Mouse (Mus musculus): ENCODE measurements around the gene Olfr640. TPM values are rescaled to one million over a fixed set of nuclear protein-coding genes. Genes with fewer than 3 reads are reported as not detected.

Gene Olfr640
- total and polyA plus RNA-seq, 2 experiments = not detected

DNA sequence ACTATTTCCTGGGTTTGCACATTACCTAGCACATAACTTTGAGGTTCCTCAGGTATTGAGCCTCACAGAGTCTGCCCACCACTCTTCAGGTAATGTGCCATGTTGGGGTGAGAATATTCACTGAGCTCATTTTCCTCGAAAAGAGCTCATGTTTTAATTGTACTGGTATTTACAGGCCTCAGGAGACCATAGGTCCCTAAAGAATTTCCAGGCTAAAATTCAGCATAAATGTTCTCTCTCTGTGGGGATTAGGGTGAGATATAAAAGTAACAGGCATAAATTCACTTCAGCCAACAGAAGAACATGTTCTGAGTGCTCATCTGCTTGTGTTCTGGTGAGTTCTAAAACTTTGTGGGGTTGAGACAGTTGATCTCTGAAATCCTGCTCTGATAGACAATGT is 9.8 kb upstream of the Olfr640 start, which contains the start of gene Olfr641:
Olfr641 (plus strand) TSS at position 301 of the 400 bp plus-strand sequence.
- Histone ChIP-seq H3K4me1 (ENCODE audit: control insufficient read depth, insufficient read depth, low read length) (no peaks in the 10 kb centered on the region), H3K9ac (ENCODE audit: low read depth, low read length) (no peak within 1 kb of the TSS), H3K36me3 (ENCODE audit: control insufficient read depth, insufficient read depth, low read length) (no peaks in the 10 kb centered on the region), H3K4me3 (ENCODE audit: insufficient read depth, low read depth, low read length) (no peak within 1 kb of the TSS), H3K79me2 (ENCODE audit: control insufficient read depth, insufficient read depth, low read length) (no peaks in the 10 kb centered on the region), H3K27me3 (ENCODE audit: control insufficient read depth, insufficient read depth, low read length) (no peaks in the 10 kb centered on the region), H3K27ac (replicated peaks; ENCODE audit: insufficient read depth, low read depth, low read length) (no peak within 1 kb of the TSS)
- no peak for TF ChIP-seq CTCF (IDR thresholded peaks at IDR 0.05; ENCODE audit: low read depth, low read length)
- no peak for TF ChIP-seq POLR2A (IDR thresholded peaks at IDR 0.05; ENCODE audit: extremely low read depth, insufficient read depth, low read length)
- 49% methylated on average over 1 of the region's 1 CpGs for WGBS
- no peak for DNase-seq (ENCODE audit: extremely low read depth, low read depth, low spot score)

DNA sequence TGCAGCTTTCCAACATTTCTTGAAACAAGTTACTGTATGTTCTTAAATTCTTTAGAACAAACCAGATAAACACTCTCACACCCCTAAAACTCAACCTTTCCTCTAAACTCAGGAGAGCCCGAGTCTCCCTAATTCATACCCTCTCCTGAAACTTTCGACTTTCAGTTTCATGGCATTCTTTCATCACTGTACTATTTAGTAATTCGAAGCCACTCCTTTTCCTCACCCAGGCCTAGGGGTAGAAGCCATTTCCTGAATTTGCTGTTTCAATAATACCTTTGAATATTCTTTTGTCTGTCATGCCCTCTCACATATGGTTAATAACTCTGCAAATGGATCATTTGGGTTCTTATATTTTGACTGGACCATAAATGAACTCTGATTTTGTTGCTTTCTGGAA is 1.6 kb upstream of the Olfr640 start:
- H3K79me2 ChIP-seq (ENCODE audit: control insufficient read depth, insufficient read depth, low read length) = no peaks in the 10 kb centered on the region
- no peaks in the 10 kb centered on the region for H3K4me1 ChIP-seq (ENCODE audit: control insufficient read depth, insufficient read depth, low read length)
- H3K27ac ChIP-seq (replicated peaks; ENCODE audit: insufficient read depth, low read depth, low read length) = no peak overlapping the region
- H3K9ac ChIP-seq (ENCODE audit: low read depth, low read length) = no peak overlapping the region
- H3K36me3 ChIP-seq (ENCODE audit: control insufficient read depth, insufficient read depth, low read length) = no peaks in the 10 kb centered on the region
- WGBS = 67% methylated on average over 3 of the region's 3 CpGs
- no peak for DNase-seq (ENCODE audit: extremely low read depth, low read depth, low spot score)
- H3K4me3 ChIP-seq (ENCODE audit: insufficient read depth, low read depth, low read length) = no peak overlapping the region
- TF ChIP-seq POLR2A (IDR thresholded peaks at IDR 0.05; ENCODE audit: extremely low read depth, insufficient read depth, low read length) (no peak), CTCF (IDR thresholded peaks at IDR 0.05; ENCODE audit: low read depth, low read length) (no peak)
- H3K27me3 ChIP-seq (ENCODE audit: control insufficient read depth, insufficient read depth, low read length) = no peaks in the 10 kb centered on the region

DNA sequence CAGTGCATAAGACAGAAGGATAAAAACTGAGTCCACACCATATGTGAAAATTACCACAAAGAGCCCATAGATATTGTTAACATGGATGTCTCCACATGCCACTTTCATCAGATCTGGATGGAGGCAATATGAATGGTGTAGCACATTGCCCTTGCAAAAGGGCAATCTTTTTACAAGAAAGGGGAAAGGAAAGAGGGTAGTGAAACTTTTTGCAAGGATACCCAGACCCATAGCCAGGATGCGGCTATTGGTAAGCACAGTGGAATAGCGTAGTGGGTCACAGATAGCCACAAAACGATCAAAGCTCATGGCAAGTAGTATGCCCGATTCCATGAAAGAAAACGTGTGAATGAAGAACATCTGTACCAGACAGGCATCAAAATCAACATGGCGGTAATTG is 3.7 kb downstream of the Olfr640 start:
- Histone ChIP-seq H3K79me2 (ENCODE audit: control insufficient read depth, insufficient read depth, low read length) (no peaks in the 10 kb centered on the region), H3K9ac (ENCODE audit: low read depth, low read length) (no peak overlapping the region), H3K27me3 (ENCODE audit: control insufficient read depth, insufficient read depth, low read length) (no peaks in the 10 kb centered on the region), H3K4me1 (ENCODE audit: control insufficient read depth, insufficient read depth, low read length) (no peaks in the 10 kb centered on the region), H3K36me3 (ENCODE audit: control insufficient read depth, insufficient read depth, low read length) (no peaks in the 10 kb centered on the region), H3K4me3 (ENCODE audit: insufficient read depth, low read depth, low read length) (no peak overlapping the region), H3K27ac (replicated peaks; ENCODE audit: insufficient read depth, low read depth, low read length) (no peak overlapping the region)
- no peak for DNase-seq (ENCODE audit: extremely low read depth, low read depth, low spot score)
- TF ChIP-seq CTCF (IDR thresholded peaks at IDR 0.05; ENCODE audit: low read depth, low read length) = no peak
- no peak for TF ChIP-seq POLR2A (IDR thresholded peaks at IDR 0.05; ENCODE audit: extremely low read depth, insufficient read depth, low read length)
- 82% methylated on average over 6 of the region's 6 CpGs for WGBS

DNA sequence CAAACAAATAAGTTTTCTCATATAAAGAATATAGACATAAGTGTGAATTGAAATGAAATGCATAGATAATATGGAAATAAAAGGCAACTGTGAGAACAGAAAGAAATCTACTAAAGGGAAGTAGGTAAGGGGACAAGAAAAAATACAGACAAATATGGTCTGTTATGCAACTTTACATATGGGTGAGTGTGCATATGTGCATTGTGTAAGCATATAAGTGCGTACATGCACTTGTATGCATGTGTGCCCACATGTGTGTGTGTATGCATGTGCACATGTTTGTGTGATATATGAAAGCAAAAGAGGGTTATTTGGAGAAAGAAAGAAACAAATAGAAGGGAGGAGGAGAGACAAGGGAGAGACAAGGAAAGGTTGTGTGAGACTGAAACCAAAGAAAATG is 6.4 kb downstream of the Olfr640 start:
- H3K36me3 ChIP-seq (ENCODE audit: control insufficient read depth, insufficient read depth, low read length) = no peaks in the 10 kb centered on the region
- no peaks in the 10 kb centered on the region for H3K27me3 ChIP-seq (ENCODE audit: control insufficient read depth, insufficient read depth, low read length)
- WGBS = 63% methylated on average over 1 of the region's 1 CpGs
- no peak overlapping the region for H3K9ac ChIP-seq (ENCODE audit: low read depth, low read length)
- no peak overlapping the region for H3K27ac ChIP-seq (replicated peaks; ENCODE audit: insufficient read depth, low read depth, low read length)
- no peak for TF ChIP-seq POLR2A (IDR thresholded peaks at IDR 0.05; ENCODE audit: extremely low read depth, insufficient read depth, low read length)
- TF ChIP-seq CTCF (IDR thresholded peaks at IDR 0.05; ENCODE audit: low read depth, low read length) = no peak
- no peak overlapping the region for H3K4me3 ChIP-seq (ENCODE audit: insufficient read depth, low read depth, low read length)
- no peak for DNase-seq (ENCODE audit: extremely low read depth, low read depth, low spot score)
- H3K4me1 ChIP-seq (ENCODE audit: control insufficient read depth, insufficient read depth, low read length) = no peaks in the 10 kb centered on the region
- H3K79me2 ChIP-seq (ENCODE audit: control insufficient read depth, insufficient read depth, low read length) = no peaks in the 10 kb centered on the region

DNA sequence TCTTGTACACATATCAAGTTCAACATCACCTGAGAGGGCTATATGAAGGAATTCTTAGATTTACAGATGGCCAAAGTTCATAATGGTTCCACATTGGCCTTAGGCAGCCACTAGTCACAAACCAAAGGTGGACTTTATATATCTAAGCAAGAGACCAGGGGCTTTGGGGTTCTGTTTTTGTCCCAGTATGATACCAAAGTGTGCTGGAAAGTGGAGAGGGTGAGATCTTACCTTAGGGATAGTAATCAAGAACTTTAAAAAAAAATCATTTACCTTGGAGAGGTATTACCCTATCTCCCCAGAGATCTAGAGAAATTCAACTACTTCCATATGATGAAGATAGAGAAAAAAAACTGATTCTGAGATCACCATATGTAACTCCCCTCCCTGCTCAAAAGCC is 8.2 kb downstream of the Olfr640 start, which contains the start of gene Olfr639:
Olfr639 (minus strand) TSS at position 101 of the 400 bp plus-strand sequence.
- TF ChIP-seq POLR2A (IDR thresholded peaks at IDR 0.05; ENCODE audit: extremely low read depth, insufficient read depth, low read length) (no peak), CTCF (IDR thresholded peaks at IDR 0.05; ENCODE audit: low read depth, low read length) (no peak)
- Histone ChIP-seq H3K27ac (replicated peaks; ENCODE audit: insufficient read depth, low read depth, low read length) (no peak within 1 kb of the TSS), H3K36me3 (ENCODE audit: control insufficient read depth, insufficient read depth, low read length) (no peaks in the 10 kb centered on the region)

DNA sequence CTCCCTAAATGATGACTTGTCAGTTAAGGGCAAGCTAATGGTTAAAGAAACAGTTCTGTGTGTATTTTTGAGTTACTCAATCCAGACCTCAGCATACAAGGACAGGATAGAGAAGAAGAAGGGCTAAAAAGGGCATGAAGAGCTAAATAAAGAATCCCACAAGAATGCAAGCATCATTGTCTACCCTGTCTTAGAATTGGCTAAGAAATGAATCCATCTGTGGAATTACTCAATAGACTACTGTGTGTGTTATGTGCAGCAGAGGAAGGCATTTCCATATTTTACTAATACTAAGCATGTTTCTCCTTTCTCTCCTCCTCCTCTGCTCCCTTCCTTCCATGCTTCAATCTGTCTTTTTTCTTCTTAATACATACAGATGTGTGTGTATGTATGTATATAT is 26.2 kb downstream of the Olfr640 start:
- Histone ChIP-seq H3K9ac (ENCODE audit: low read depth, low read length) (no peak overlapping the region), H3K27ac (replicated peaks; ENCODE audit: insufficient read depth, low read depth, low read length) (no peak overlapping the region), H3K4me1 (ENCODE audit: control insufficient read depth, insufficient read depth, low read length) (no peaks in the 10 kb centered on the region), H3K4me3 (ENCODE audit: insufficient read depth, low read depth, low read length) (no peak overlapping the region), H3K79me2 (ENCODE audit: control insufficient read depth, insufficient read depth, low read length) (no peaks in the 10 kb centered on the region), H3K27me3 (ENCODE audit: control insufficient read depth, insufficient read depth, low read length) (no peaks in the 10 kb centered on the region), H3K36me3 (ENCODE audit: control insufficient read depth, insufficient read depth, low read length) (no peaks in the 10 kb centered on the region)
- TF ChIP-seq POLR2A (IDR thresholded peaks at IDR 0.05; ENCODE audit: extremely low read depth, insufficient read depth, low read length) = no peak
- TF ChIP-seq CTCF (IDR thresholded peaks at IDR 0.05; ENCODE audit: low read depth, low read length) = no peak
- no peak for DNase-seq (ENCODE audit: extremely low read depth, low read depth, low spot score)

More for the DNA sequence above, 8.2 kb downstream of the Olfr640 start, which contains the start of gene Olfr639:
- H3K27me3 ChIP-seq (ENCODE audit: control insufficient read depth, insufficient read depth, low read length) = no peaks in the 10 kb centered on the region
- H3K9ac ChIP-seq (ENCODE audit: low read depth, low read length) = no peak within 1 kb of the TSS
- no peaks in the 10 kb centered on the region for H3K4me1 ChIP-seq (ENCODE audit: control insufficient read depth, insufficient read depth, low read length)
- no peaks in the 10 kb centered on the region for H3K79me2 ChIP-seq (ENCODE audit: control insufficient read depth, insufficient read depth, low read length)
- no peak for DNase-seq (ENCODE audit: extremely low read depth, low read depth, low spot score)
- H3K4me3 ChIP-seq (ENCODE audit: insufficient read depth, low read depth, low read length) = no peak within 1 kb of the TSS
